Mouse (Mus musculus) embryonic facial prominence, embryonic 15.5 days (tissue): ENCODE measurements at regions not wholly inside any gene's neighbourhood (a gene's known extent, or its start where the extent isn't known, plus 50 kb on each side); places are given as distances from the start of the nearest gene placed in this dataset.

Source experiments
- ATAC-seq: fragments of 200-750 bp; cut with Nextera tagmentation; 2 replicates; pipeline ENCODE4 v1.8.0; 2017; ENCODE audit warnings: low read depth, moderate TSS enrichment; ENCODE audit not compliant: insufficient number of reproducible peaks, low FRiP score, low TSS enrichment
- H3K27ac ChIP-seq: fragments of 300-500 bp; sonication (generic); replicated peaks from 2 replicates; pipeline ENCODE4 v1.5.1; 2015; ENCODE audit warnings: mild to moderate bottlenecking, inconsistent platforms
- H3K27me3 ChIP-seq: fragments of 300-500 bp; sonication (generic); 2 replicates; pipeline ENCODE4 v1.6.1; 2015; ENCODE audit warnings: inconsistent platforms
- H3K36me3 ChIP-seq: fragments of 300-500 bp; sonication (generic); 2 replicates; pipeline ENCODE4 v1.6.1; 2015; ENCODE audit warnings: mild to moderate bottlenecking, inconsistent platforms
- H3K4me1 ChIP-seq: fragments of 300-500 bp; sonication (generic); 2 replicates; pipeline ENCODE4 v1.6.1; 2015; ENCODE audit warnings: inconsistent platforms
- H3K4me2 ChIP-seq: fragments of 300-500 bp; sonication (generic); replicated peaks from 2 replicates; pipeline ENCODE4 v1.6.1; 2015; ENCODE audit warnings: mild to moderate bottlenecking, inconsistent platforms
- H3K4me3 ChIP-seq: fragments of 300-500 bp; sonication (generic); replicated peaks from 2 replicates; pipeline ENCODE4 v1.5.1; 2015; ENCODE audit warnings: mild to moderate bottlenecking, inconsistent platforms
- H3K9ac ChIP-seq: fragments of 300-500 bp; sonication (generic); 2 replicates; pipeline ENCODE4 v1.6.1; 2015; ENCODE audit warnings: inconsistent platforms
- H3K9me3 ChIP-seq: fragments of 300-500 bp; sonication (generic); replicated peaks from 2 replicates; pipeline ENCODE4 v1.6.1; 2016; ENCODE audit warnings: inconsistent platforms
- WGBS: fragments of 180-500 bp; shearing (Covaris S2); methylation state at CpG from one replicate; pipeline ENCODE4 v1.1.7; 2015; 5-methylcytosine and 5-hydroxymethylcytosine counted together

- H3K9me3 ChIP-seq = no peaks in the 10 kb centered on the region
- 34% methylated on average over 5 of the region's 5 CpGs for WGBS
- H3K27me3 ChIP-seq = no peaks in the 10 kb centered on the region
- no peaks in the 10 kb centered on the region for H3K4me1 ChIP-seq
- H3K27ac ChIP-seq = no peak overlapping the region
- H3K4me2 ChIP-seq = no peak overlapping the region
- H3K36me3 ChIP-seq = no peaks in the 10 kb centered on the region
- H3K4me3 ChIP-seq = no peak overlapping the region
- ATAC-seq = no peak
- H3K9ac ChIP-seq = no peak overlapping the region
These were observed 142.0 kb downstream of the Zfp619 start for GRCm38 (mm10) chr7:39659597-39659996.

GRCm38 (mm10) chr7:39675124-39675846, 157.7 kb downstream of the Zfp619 start:
- Histone ChIP-seq H3K36me3 (no peaks in the 10 kb centered on the region), H3K9ac (no peak overlapping the region), H3K4me1 (no peaks in the 10 kb centered on the region), H3K9me3 (no peaks in the 10 kb centered on the region), H3K4me2 (no peak overlapping the region), H3K27me3 (no peaks in the 10 kb centered on the region), H3K4me3 (no peak overlapping the region), H3K27ac (no peak overlapping the region)
- WGBS = 72% methylated on average over 8 of the region's 8 CpGs
- no peak for ATAC-seq

GRCm38 (mm10) chr7:39675847-39676238, 158.3 kb downstream of the Zfp619 start:
- H3K27me3 ChIP-seq = no peaks in the 10 kb centered on the region
- 68% methylated on average over 1 of the region's 1 CpGs for WGBS
- no peaks in the 10 kb centered on the region for H3K9me3 ChIP-seq
- H3K36me3 ChIP-seq = no peaks in the 10 kb centered on the region
- no peak overlapping the region for H3K9ac ChIP-seq
- no peak overlapping the region for H3K4me2 ChIP-seq
- no peak overlapping the region for H3K4me3 ChIP-seq
- no peaks in the 10 kb centered on the region for H3K4me1 ChIP-seq
- no peak overlapping the region for H3K27ac ChIP-seq
- ATAC-seq = no peak

- no peak overlapping the region for H3K4me2 ChIP-seq
- H3K36me3 ChIP-seq = no peaks in the 10 kb centered on the region
- WGBS = 45% methylated on average over 2 of the region's 2 CpGs
- H3K27ac ChIP-seq = no peak overlapping the region
- no peaks in the 10 kb centered on the region for H3K27me3 ChIP-seq
- no peak overlapping the region for H3K4me3 ChIP-seq
- no peak for ATAC-seq
- H3K9ac ChIP-seq = no peak overlapping the region
- H3K4me1 ChIP-seq = no peaks in the 10 kb centered on the region
- no peaks in the 10 kb centered on the region for H3K9me3 ChIP-seq
These were observed 162.8 kb downstream of the Zfp619 start for GRCm38 (mm10) chr7:39680411-39680810.

- H3K4me3 ChIP-seq = no peak overlapping the region
- H3K4me1 ChIP-seq = no peaks in the 10 kb centered on the region
- 59% methylated on average over 2 of the region's 2 CpGs for WGBS
- H3K36me3 ChIP-seq = no peaks in the 10 kb centered on the region
- no peaks in the 10 kb centered on the region for H3K27me3 ChIP-seq
- no peak for ATAC-seq
- H3K27ac ChIP-seq = no peak overlapping the region
- no peak overlapping the region for H3K9ac ChIP-seq
- no peak overlapping the region for H3K4me2 ChIP-seq
- H3K9me3 ChIP-seq = no peaks in the 10 kb centered on the region
These were observed 179.0 kb downstream of the Zfp619 start for GRCm38 (mm10) chr7:39696589-39696988.

GRCm38 (mm10) chr7:39701506-39701905, 183.9 kb downstream of the Zfp619 start:
- Histone ChIP-seq H3K36me3 (no peaks in the 10 kb centered on the region), H3K27ac (no peak overlapping the region), H3K4me2 (no peak overlapping the region), H3K4me1 (no peaks in the 10 kb centered on the region), H3K9ac (no peak overlapping the region), H3K4me3 (no peak overlapping the region), H3K9me3 (no peaks in the 10 kb centered on the region), H3K27me3 (no peaks in the 10 kb centered on the region)
- ATAC-seq = no peak
- 76% methylated on average over 2 of the region's 2 CpGs for WGBS

- H3K4me2 ChIP-seq = no peak overlapping the region
- no peak overlapping the region for H3K27ac ChIP-seq
- WGBS = 29% methylated on average over 5 of the region's 5 CpGs
- H3K4me1 ChIP-seq = no peaks in the 10 kb centered on the region
- no peak for ATAC-seq
- no peaks in the 10 kb centered on the region for H3K27me3 ChIP-seq
- no peak overlapping the region for H3K9ac ChIP-seq
- H3K4me3 ChIP-seq = no peak overlapping the region
- H3K36me3 ChIP-seq = no peaks in the 10 kb centered on the region
- H3K9me3 ChIP-seq = no peaks in the 10 kb centered on the region
These were observed 187.8 kb downstream of the Zfp619 start for GRCm38 (mm10) chr7:39705118-39706095.

- Histone ChIP-seq H3K36me3 (no peaks in the 10 kb centered on the region), H3K4me3 (no peak overlapping the region), H3K9me3 (no peaks in the 10 kb centered on the region), H3K4me1 (no peaks in the 10 kb centered on the region), H3K4me2 (no peak overlapping the region), H3K9ac (no peak overlapping the region), H3K27ac (no peak overlapping the region), H3K27me3 (no peaks in the 10 kb centered on the region)
- 51% methylated on average over 2 of the region's 2 CpGs for WGBS
- ATAC-seq = no peak
These were observed 189.0 kb downstream of the Zfp619 start for GRCm38 (mm10) chr7:39706606-39707005.

- WGBS = 22% methylated on average over 11 of the region's 11 CpGs
- Histone ChIP-seq H3K36me3 (no peaks in the 10 kb centered on the region), H3K4me1 (no peaks in the 10 kb centered on the region), H3K9me3 (no peaks in the 10 kb centered on the region), H3K4me3 (no peak overlapping the region), H3K9ac (no peak overlapping the region), H3K27me3 (no peaks in the 10 kb centered on the region), H3K4me2 (no peak overlapping the region), H3K27ac (no peak overlapping the region)
- ATAC-seq = no peak
These were observed 199.0 kb downstream of the Zfp619 start for GRCm38 (mm10) chr7:39716340-39717150.

GRCm38 (mm10) chr7:39727935-39728557, 210.5 kb downstream of the Zfp619 start:
- no peaks in the 10 kb centered on the region for H3K36me3 ChIP-seq
- no peak overlapping the region for H3K4me3 ChIP-seq
- no peak overlapping the region for H3K27ac ChIP-seq
- H3K4me1 ChIP-seq = no peaks in the 10 kb centered on the region
- H3K9me3 ChIP-seq = no peaks in the 10 kb centered on the region
- no peaks in the 10 kb centered on the region for H3K27me3 ChIP-seq
- H3K9ac ChIP-seq = no peak overlapping the region
- no peak overlapping the region for H3K4me2 ChIP-seq
- ATAC-seq = no peak
- WGBS = 72% methylated on average over 12 of the region's 12 CpGs

GRCm38 (mm10) chr7:39728930-39729329, 211.4 kb downstream of the Zfp619 start:
- no peaks in the 10 kb centered on the region for H3K4me1 ChIP-seq
- no peak overlapping the region for H3K9ac ChIP-seq
- H3K4me2 ChIP-seq = no peak overlapping the region
- H3K36me3 ChIP-seq = no peaks in the 10 kb centered on the region
- WGBS = 64% methylated on average over 7 of the region's 7 CpGs
- H3K27ac ChIP-seq = no peak overlapping the region
- H3K4me3 ChIP-seq = no peak overlapping the region
- H3K9me3 ChIP-seq = no peaks in the 10 kb centered on the region
- H3K27me3 ChIP-seq = no peaks in the 10 kb centered on the region
- no peak for ATAC-seq
